Mouse (Mus musculus) hindbrain, postnatal 0 days (tissue): ENCODE measurements around the gene Tril. TPM values are rescaled to one million over a fixed set of nuclear protein-coding genes. Genes with fewer than 3 reads are reported as not detected.

Experiments
- ATAC-seq: fragments of 200-750 bp; cut with Nextera tagmentation; 2 replicates; pipeline ENCODE4 v1.8.0; 2017; ENCODE audit warnings: mild to moderate bottlenecking, moderate TSS enrichment, moderate library complexity
- DNase-seq: peaks from one replicate; pipeline ENCODE4 v3.0.0-alpha.2; 2015; ENCODE audit warnings: low spot score
- H3K27ac ChIP-seq: fragments of 300-500 bp; sonication (generic); 2 replicates; pipeline ENCODE4 v1.5.1; 2014; ENCODE audit warnings: mild to moderate bottlenecking
- H3K27me3 ChIP-seq: fragments of 300-500 bp; sonication (generic); 2 replicates; pipeline ENCODE4 v1.6.1; 2014; ENCODE audit warnings: low read length, mixed read lengths; ENCODE audit not compliant: insufficient read depth
- H3K36me3 ChIP-seq: fragments of 300-500 bp; sonication (generic); 2 replicates; pipeline ENCODE4 v1.6.1; 2014; ENCODE audit warnings: low read length, mixed read lengths; ENCODE audit not compliant: insufficient read depth
- H3K4me1 ChIP-seq: fragments of 300-500 bp; sonication (generic); 2 replicates; pipeline ENCODE4 v1.6.1; 2014; ENCODE audit warnings: antibody characterized with exemption, low read length, mixed read lengths; ENCODE audit not compliant: insufficient read depth
- H3K4me2 ChIP-seq: fragments of 300-500 bp; sonication (generic); 2 replicates; pipeline ENCODE4 v1.6.1; 2014; ENCODE audit warnings: low read depth, mild to moderate bottlenecking, low read length, moderate library complexity, mixed read lengths
- H3K4me3 ChIP-seq: fragments of 300-500 bp; sonication (generic); 2 replicates; pipeline ENCODE4 v1.5.1; 2014; ENCODE audit warnings: low read length
- H3K9ac ChIP-seq: fragments of 300-500 bp; sonication (generic); replicated peaks from 2 replicates; pipeline ENCODE4 v1.6.1; 2014; ENCODE audit warnings: mild to moderate bottlenecking, low read length, moderate library complexity, mixed read lengths
- H3K9me3 ChIP-seq: fragments of 300-500 bp; sonication (generic); 2 replicates; pipeline ENCODE4 v1.6.1; 2016; ENCODE audit warnings: low read length, mixed read lengths
- CTCF ChIP-seq: IDR thresholded peaks from 2 replicates; pipeline ENCODE4 v1.5.1; 2016; ENCODE audit warnings: antibody characterized with exemption, control low read depth, low read depth
- WGBS: fragments of 180-500 bp; shearing (Covaris S2); extraction: QIAGEN DNeasy Blood & Tissue Kit; methylation state at CpG from one replicate; pipeline ENCODE4 v1.1.7; 2014; 5-methylcytosine and 5-hydroxymethylcytosine counted together
- polyA plus RNA-seq: library from polyadenylated mRNA; unstranded; fragments of >200 nt; fragmentation: Nextera tagmentation; extraction: Ambion mirVana; gene quantifications from 2 replicates; pipeline ENCODE4 v1.2.1, GENCODE M21; 2015
- total RNA-seq: library from RNA; depleted of rRNA; stranded (reverse); fragments of >200 nt; gene quantifications from 2 replicates; pipeline ENCODE4 v1.2.3, GENCODE M21; 2014

Gene Tril
- total and polyA plus RNA-seq, 2 experiments from 2014 or later = 35.9 to 73.8 TPM

DNA sequence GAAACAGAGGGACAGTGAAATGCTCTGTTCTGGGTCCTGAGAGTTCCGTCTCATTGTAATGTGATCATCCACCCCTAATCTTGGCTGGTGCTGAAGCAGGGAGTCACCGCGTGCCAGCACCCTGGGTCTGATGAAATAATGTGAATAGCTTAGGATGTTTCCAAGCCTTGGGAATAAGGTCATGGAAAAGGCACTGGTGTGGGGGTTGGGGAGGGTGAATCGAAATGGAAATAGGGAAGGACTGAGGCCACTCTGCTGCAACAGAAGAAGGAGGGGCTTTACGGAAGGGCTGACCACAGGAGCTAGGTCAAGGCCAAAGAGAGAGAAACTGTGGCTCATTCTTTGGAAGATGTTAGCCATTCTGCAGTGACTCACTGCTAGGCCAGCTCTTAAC, 18.7 kb downstream of the Tril start:
- Histone ChIP-seq H3K4me1 (peaks cover 5% of the 10 kb centered on the region), H3K27ac (peak overlapping the region; percentile 67), H3K36me3 (no peaks in the 10 kb centered on the region), H3K4me2 (no peak overlapping the region), H3K9ac (no peak overlapping the region), H3K4me3 (no peak overlapping the region), H3K27me3 (no peaks in the 10 kb centered on the region), H3K9me3 (no peaks in the 10 kb centered on the region)
- no peak for DNase-seq
- WGBS = 36% methylated on average over 5 of the region's 5 CpGs
- ATAC-seq = peak; percentile 41; the same call in 1 of the 2 replicates
- no peak for TF ChIP-seq CTCF

DNA sequence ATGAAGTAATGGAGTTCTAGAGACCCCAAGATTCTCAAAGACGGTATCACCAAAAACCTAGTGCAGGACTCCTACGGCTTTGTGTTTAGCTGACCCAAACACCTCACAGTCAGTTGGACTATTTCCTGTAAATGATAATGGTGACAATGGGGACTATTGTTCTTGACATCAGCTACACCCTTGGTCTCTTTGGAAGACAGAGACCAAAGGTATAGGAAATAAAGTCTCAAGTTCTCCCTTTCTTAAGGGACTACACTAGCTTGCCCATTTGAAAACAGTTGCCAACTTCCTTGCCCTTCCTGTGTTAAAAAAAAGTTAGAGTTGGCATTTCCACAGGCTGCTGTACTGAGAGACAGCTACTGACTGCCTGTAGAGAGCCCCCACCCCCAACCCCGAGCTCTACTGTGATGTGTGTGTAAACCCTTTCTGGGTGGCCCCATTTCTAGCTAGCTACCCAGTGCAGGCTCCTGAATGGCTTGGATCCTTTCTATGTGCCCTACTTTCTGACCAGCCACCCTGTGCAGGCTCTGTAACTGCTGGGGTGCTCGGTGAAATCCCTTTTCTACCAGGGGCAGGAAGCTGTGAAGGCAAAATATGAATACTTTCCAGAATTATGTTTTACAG, 19.2 kb downstream of the Tril start:
- Histone ChIP-seq H3K27me3 (no peaks in the 10 kb centered on the region), H3K4me1 (peaks cover 5% of the 10 kb centered on the region), H3K4me2 (no peak overlapping the region), H3K27ac (peak overlapping the region; percentile 67), H3K36me3 (no peaks in the 10 kb centered on the region), H3K4me3 (no peak overlapping the region), H3K9me3 (no peaks in the 10 kb centered on the region), H3K9ac (no peak overlapping the region)
- no peak for TF ChIP-seq CTCF
- DNase-seq = peak; percentile 52
- 64% methylated on average over 4 of the region's 4 CpGs for WGBS
- ATAC-seq = peak; percentile 87

DNA sequence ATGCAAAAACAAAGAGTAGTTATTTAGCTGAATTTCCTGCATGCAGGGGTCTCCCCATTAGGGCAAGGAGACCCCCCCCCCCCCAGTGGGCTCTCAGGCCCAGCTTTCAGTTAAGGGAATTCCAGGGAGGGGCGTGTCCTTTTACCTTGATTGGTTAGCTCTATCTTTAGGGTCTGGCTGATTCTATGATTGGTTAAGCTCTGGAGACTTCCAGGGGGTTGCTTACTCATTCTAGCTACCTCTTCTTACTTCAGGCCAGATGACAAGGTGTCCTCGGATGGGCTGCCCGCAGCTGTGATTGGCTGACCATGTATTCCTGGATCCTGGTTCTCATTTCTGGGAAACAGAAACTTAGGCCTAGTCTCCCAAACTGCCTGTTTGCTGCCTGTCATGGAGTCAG, 21.8 kb downstream of the Tril start:
- H3K9ac ChIP-seq = no peak overlapping the region
- peaks cover 9% of the 10 kb centered on the region for H3K4me1 ChIP-seq
- H3K27me3 ChIP-seq = no peaks in the 10 kb centered on the region
- H3K4me2 ChIP-seq = no peak overlapping the region
- no peak for DNase-seq
- H3K4me3 ChIP-seq = no peak overlapping the region
- no peak for ATAC-seq
- WGBS = 90% methylated on average over 3 of the region's 3 CpGs
- H3K27ac ChIP-seq = no peak overlapping the region
- no peaks in the 10 kb centered on the region for H3K9me3 ChIP-seq
- H3K36me3 ChIP-seq = no peaks in the 10 kb centered on the region
- no peak for TF ChIP-seq CTCF

DNA sequence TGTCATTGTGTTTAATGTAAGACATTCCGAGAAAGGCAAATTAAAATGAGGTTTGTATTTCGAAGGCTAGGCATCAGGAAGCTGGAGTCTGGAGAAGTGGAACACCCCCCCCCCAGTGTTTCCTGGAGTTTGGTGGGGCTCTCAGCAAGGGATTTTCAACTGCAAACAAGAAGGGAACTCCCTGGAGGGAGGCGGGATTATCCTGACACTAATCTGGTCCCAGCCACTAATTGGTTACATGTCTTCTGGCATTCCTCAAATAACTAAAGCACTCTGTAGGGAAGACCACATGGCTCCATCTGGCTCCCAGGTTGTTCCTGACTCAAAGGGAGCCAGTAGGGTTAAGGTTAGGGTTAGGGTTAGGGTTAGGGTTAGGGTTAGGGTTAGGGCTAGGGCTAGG, 23.8 kb downstream of the Tril start:
- ATAC-seq = no peak
- no peak overlapping the region for H3K4me3 ChIP-seq
- TF ChIP-seq CTCF = no peak
- H3K27me3 ChIP-seq = no peaks in the 10 kb centered on the region
- WGBS = 80% methylated on average over 3 of the region's 3 CpGs
- DNase-seq = no peak
- H3K9me3 ChIP-seq = no peaks in the 10 kb centered on the region
- no peak overlapping the region for H3K9ac ChIP-seq
- no peak overlapping the region for H3K27ac ChIP-seq
- no peaks in the 10 kb centered on the region for H3K36me3 ChIP-seq
- peaks cover 5% of the 10 kb centered on the region; the same call in 1 of the 2 replicates for H3K4me1 ChIP-seq
- H3K4me2 ChIP-seq = no peak overlapping the region

DNA sequence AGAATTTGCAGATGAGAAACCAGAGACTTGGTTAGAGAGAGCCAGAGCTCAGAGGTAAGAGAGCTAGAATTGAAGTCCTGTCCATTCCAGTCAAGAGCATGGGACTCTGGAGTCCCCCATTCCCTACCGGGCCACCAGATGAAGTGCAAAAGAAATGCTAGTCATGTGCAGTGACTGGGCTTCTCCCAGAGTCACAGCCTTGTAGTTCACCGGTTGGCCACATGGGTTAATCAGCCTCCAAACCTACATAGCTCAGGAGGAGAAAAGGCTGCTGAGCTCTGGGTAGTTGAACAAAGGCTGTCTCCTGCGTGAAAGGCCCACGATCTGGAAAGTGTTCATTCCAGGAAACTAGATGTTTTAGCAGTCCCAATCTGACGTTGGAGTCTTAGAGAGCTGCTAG, 24.8 kb downstream of the Tril start:
- no peaks in the 10 kb centered on the region for H3K36me3 ChIP-seq
- DNase-seq = peak; percentile 78
- peaks cover 4% of the 10 kb centered on the region; the same call in 1 of the 2 replicates for H3K4me1 ChIP-seq
- peak; percentile 79 for ATAC-seq
- H3K4me2 ChIP-seq = no peak overlapping the region
- TF ChIP-seq CTCF = peak; percentile 79
- 14% methylated on average over 5 of the region's 5 CpGs for WGBS
- H3K27me3 ChIP-seq = no peaks in the 10 kb centered on the region
- H3K27ac ChIP-seq = no peak overlapping the region
- H3K9me3 ChIP-seq = no peaks in the 10 kb centered on the region
- H3K4me3 ChIP-seq = no peak overlapping the region
- no peak overlapping the region for H3K9ac ChIP-seq

DNA sequence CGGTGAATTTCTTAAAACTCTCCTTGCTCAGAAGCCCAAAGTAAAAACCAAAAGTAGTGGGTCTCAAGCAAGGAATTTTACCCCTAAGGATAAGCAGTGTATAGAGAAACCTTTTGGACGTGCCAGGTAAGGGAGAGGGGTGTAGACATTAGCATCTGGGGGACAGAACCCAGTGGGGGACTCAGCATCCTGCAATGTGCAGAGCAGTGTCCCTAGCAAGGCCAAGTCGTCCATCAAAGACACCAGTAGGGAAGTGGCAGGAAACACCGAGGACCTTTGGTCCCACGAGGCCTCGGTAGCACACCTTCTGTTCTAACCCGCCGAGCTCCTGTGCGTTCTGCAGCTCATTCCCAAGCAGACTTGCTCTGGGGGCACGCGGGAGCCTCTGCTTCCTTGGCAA, 25.6 kb downstream of the Tril start:
- WGBS = 44% methylated on average over 11 of the region's 11 CpGs
- Histone ChIP-seq H3K27ac (no peak overlapping the region), H3K4me2 (peak overlapping the region; percentile 39), H3K4me1 (peaks cover 4% of the 10 kb centered on the region; the same call in 1 of the 2 replicates), H3K9ac (no peak overlapping the region), H3K27me3 (no peaks in the 10 kb centered on the region), H3K36me3 (no peaks in the 10 kb centered on the region), H3K9me3 (no peaks in the 10 kb centered on the region), H3K4me3 (no peak overlapping the region)
- TF ChIP-seq CTCF = no peak
- DNase-seq = no peak
- ATAC-seq = no peak

DNA sequence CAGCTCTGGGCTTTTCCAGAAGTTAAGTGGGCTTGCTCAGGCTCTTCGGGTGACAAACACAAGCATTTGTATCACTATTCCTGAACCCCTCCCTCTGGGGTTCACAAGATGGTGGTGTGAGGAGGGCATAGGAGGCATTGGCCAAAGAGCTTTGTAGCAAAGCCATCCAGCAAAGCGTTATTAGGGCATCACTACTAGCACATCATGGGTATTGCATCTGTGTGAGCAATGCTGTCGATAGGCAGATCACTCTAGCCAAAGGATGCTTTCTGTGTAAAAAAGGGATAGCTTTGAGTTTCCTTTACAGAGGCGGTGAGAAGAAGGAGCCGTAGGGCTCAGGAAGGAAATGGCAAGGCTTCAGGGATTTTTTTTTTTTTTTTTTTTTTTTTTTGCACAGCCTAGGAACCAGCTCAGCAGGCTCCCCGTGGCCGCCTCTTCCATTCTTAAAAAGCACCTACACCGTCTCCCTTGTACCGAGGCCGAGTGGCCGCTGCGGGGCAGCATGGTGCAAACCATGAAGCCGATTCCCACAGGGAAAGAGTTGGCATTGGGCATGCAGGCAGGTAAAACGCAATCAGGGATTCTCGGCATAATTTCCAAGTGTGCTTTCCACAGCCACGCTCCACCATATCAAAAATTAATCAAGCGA, 26.2 kb downstream of the Tril start:
- Histone ChIP-seq H3K4me3 (no peak overlapping the region), H3K4me2 (peak overlapping the region; percentile 39), H3K27me3 (no peaks in the 10 kb centered on the region), H3K36me3 (no peaks in the 10 kb centered on the region), H3K9me3 (no peaks in the 10 kb centered on the region), H3K4me1 (peaks cover 4% of the 10 kb centered on the region; the same call in 1 of the 2 replicates), H3K9ac (no peak overlapping the region), H3K27ac (no peak overlapping the region)
- peak; percentile 80 for TF ChIP-seq CTCF
- WGBS = 10% methylated on average over 17 of the region's 17 CpGs
- DNase-seq = peak; percentile 94
- ATAC-seq = peak; percentile 86
